Mouse (Mus musculus) telencephalon, adult 2 months (tissue): ENCODE results near the gene Lrmda.

Experiments
- DNase-seq: peaks from one replicate; pipeline ENCODE4 v3.0.0-alpha.2; 2011; ENCODE audit warnings: low read depth, low spot score

The Lrmda gene

DNA sequence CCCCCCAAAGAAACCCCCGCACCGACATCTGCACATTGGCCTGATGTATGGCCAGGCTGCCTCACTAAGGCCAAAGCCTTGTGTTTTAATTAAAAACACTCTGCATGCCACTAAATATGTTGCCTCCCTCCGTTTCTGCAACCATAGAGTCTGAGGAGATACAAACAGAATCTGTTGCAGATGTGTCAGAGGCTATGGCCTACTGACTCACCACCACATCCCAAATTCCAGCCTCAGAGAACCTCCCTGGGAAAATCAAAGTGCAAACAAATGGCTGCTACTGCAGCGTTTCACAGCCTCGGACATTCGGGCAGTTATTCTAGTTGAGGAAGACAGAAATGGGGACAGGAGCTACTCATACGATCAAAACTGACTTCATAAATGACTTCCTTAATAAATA lies 1031.9 kb downstream of the Lrmda start:
- no peak for DNase-seq

DNA sequence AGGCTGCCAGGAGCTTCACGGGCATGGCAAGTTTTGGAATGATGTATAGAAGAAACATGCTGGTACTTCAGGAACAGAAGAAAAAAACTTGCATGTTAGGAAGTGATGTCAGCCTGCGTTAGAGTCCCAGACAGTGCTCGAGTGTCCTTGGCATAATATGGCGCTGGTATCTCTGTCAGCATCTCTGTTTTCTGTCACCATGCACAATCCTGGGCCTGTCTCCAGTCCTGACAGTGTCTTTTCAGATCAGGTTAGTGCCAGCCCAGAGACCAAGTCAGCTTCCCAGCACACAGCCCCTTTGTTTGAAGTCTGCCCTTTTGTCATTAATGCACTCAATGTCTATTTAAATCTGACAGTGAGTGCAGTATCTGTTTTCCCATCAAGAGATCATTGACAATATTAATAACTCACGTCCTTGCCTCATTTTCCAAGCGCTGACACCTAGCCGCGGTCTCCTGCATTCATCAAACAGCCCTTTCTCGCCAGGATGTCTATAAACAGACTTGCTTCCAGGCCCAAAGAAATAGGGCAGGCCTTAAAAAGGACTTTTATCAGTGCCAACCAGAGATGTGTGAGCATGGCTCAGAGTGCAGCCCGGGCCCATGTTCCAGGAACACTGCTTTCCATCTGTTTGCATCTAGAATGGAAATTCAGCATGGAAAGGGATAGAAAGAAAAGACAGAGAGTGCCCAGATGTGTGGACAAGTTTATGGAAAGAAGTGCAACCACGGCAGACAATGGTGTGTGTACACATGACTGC lies 1033.5 kb downstream of the Lrmda start:
- DNase-seq, result peak; percentile 8

DNA sequence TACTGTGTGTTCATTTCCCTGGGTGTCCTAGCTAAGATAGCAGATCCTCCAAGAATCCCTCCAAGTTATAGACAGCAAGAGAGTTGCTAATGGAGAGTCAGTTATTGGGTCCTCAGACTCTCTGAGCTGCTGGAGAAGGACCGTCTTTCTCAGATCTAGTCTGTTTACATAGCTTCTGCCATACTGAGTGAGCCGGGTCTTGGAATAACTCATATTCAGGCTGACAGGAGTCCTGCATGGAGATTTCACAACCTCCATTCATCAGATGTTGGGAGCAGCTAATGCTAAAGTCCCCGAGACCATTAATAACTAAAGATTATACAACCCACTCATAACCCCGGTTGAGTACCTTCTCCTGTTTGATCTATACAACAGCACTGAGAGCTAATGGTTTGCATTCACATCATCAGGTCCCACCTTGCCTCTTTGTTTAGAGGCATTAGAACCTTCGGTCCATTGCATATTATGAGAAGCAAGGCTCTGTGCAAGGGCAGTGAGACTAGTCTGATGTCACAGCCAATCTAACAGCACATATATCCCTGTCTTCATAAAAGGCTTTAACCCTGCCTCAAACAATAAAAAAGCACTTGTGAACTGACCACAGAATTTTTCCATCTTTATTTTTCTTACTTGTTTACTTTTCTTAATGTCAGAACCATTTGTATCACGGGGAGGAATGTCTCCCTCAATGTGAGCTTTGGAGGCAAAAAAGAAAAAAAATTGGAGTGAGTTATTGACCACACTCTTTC lies 1037.9 kb downstream of the Lrmda start:
- DNase-seq, result no peak

DNA sequence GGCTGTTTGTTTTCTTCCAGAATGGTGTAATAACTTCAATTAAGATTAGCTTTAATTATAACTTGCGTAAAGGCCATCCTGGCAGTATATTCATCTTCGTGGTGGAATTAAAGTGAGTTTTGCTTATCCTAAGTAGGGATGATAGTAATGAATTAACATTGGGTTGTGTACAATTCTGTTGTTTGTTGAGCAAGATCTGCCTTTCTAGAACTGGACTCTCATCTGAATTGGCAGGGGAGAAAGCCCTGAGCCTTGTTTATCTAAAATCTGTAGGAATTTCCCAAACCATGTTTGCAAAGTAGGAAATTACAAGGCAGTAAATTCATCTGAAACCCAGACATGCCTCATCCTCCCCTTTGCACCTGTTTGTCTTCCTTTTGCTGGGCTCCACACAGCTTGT lies 1038.5 kb downstream of the Lrmda start:
- DNase-seq, result no peak

DNA sequence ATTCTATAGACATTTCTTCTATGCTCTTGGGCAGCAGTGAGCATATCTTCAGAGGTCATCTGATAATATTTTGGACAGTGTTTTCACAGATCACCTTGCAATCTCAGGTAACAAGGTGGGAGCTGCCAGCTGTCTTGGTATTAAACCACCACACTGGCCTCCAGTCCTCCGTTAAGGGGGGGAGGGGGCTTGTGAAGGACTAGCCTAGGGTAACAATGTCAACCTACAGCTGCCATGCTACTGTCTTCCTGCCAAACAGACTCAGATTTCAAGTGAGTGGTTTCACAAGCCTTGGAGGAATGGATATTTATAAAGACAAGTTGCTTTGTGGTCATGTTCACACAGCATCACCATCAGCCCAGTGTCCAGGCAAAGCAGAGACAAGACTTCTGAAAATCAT lies 1059.2 kb downstream of the Lrmda start:
- DNase-seq, result no peak

DNA sequence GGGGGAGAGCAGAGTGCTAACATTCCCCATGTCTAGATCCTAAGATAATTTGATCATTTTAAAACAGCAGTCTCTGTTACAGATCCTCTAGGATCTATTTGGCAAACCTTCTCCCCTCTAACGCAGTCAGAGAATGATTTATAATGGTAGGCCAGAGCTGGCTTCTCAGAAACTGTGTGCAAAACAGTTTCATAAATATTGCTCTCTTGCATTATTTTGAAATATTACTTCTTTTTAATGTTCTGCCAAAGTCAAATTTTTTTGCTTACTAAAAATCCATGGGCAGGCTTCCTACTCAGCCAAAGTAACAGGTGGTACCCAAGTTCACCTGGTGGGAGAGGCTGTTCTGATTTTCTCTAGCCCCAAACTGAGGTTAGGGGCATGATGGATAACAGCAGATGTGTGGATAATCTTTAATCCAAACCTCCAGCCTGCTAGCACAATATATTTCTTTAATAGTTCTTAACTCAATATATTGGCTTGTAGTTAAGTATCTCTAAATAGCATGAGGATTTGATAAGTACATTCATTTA lies 1064.8 kb downstream of the Lrmda start:
- DNase-seq, result no peak

DNA sequence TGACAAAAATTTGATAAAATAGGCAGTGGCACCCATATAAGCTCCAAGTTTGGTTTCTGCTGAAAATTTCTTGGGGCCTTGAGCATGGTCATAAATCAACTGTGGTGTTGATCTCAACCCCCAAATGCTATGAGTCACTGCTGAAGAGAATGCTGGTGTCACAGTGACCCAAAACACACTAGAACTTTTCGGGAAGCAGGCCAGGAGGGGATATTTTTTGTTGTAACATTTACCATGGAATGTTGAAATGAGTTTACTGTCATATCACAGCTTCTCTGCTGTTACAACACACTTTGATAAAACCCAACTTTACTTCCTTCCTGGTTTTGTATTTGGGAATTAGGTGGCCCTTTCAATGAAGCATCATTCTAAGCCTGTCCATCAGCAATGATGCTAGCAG lies 1065.3 kb downstream of the Lrmda start:
- no peak for DNase-seq

DNA sequence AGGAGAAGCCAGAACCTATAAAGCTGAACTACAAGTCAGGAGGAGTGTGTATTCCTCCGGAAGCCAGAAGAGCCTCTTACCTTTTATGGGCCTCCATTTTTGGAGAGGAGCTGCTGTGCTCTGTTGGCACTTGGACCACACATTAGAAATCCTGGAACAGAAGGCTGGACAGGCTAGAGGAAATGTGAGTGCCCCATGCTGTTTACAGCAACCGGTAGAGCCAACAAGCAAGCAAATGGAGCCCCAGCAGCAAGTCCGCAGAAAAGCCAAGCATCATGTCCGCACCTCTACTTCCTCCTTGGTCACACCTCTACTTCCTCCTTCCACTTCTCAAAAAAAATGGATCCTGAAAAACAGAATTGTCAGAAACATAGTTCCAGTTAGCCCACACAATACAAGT lies 1073.8 kb downstream of the Lrmda start:
- DNase-seq, result no peak

- no peak for DNase-seq
Observed at GRCm38 (mm10) chr14:23094546-23095157, 1075.1 kb downstream of the Lrmda start.

- DNase-seq, result no peak
Observed at GRCm38 (mm10) chr14:23095158-23096016, 1075.9 kb downstream of the Lrmda start.

DNA sequence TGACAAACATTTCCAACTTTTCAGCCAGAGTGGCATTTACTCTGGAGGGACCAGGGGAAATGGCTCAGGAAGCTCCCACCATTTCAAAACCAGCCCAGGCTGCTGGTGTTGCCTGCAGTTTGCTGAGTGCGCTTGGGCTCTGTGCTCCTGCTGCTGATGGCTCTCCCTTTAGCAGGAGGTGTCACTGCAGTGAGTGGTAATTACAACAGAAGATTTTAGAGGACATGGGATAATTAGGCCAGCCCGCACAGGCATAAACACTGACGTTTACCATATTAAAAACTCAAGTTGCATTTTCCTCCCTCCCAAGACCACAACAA lies 1076.5 kb downstream of the Lrmda start:
- no peak for DNase-seq

- no peak for DNase-seq
Observed at GRCm38 (mm10) chr14:23096405-23096804, 1076.9 kb downstream of the Lrmda start.
